Mouse (Mus musculus) mature B cell (primary cell): ENCODE measurements around the gene Rsl1.
"Not testable (repeated sequence)": the region's sequence is repeated elsewhere in the genome, so short reads cannot be mapped to it uniquely, and the experiment has no call there.

Experiments used
- in situ Hi-C: fragments of 300-500 bp; cut with MboI; formaldehyde crosslinking; loops from 2 replicates; pipeline ENCODE4 v1.14.3; 2019

Rsl1 gene

DNA sequence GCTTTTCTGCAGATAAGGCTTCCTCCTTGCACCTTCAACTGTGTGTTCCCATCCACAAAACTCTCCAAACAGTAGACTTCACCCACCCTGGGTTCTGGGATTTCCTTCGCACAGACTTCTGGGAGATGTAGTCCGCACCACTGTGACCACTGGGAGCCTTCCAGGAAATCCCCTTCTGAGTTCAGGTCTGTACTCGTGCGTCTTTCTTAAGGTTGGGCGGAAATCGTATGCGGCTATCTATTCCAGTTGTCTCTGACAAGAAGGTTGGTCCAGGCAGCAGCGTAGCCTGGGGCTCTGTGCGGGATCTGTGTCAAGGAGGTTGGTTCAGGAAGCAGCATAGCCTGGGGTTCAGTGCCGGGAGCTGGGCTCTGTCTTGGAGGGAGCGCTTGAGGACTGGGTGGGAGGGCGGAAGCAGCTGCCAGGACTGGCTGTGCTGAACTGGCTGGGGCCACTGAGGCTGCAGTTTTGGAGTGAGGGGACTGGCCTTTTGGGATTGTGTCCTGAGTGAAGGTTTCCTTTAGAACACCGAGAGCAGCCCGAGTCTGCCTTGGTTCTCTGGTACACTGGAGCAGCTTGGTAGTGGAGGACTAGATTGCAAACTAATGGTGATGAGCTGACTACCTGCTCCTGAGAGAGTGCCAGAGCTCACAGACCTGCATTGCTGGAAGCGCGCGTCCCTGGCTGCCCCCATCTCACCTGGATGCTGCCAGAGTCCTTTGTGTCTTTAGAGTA lies at the start of gene Rsl1:
TSS of gene Rsl1 (plus strand) at position 192 of the 732 bp plus-strand sequence.
- in situ Hi-C loops, result not testable (repeated sequence)

DNA sequence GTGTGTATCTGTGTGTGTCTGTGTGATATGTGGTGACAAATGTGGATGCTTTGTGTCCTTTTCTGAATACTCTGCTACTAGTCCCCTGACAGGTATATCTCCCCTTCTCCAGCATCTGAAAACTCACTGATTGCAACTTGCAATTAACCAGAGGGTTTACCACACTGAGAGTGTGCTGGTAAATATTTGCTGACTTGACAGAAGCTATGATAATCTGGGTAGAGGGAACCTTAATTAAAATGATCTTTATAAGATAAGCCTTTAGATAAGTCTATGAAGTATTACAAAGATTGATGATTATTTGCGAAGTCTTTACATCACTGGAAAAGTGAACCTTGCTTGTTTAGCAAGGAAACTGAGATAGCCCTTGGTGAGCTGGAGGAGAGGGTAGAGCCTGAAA lies 48.5 kb upstream of the Rsl1 start:
- in situ Hi-C loops, result no loop called here

- in situ Hi-C loops, result not testable (repeated sequence)
Observed at GRCm38 (mm10) chr13:67127507-67127906, 45.5 kb upstream of the Rsl1 start.

DNA sequence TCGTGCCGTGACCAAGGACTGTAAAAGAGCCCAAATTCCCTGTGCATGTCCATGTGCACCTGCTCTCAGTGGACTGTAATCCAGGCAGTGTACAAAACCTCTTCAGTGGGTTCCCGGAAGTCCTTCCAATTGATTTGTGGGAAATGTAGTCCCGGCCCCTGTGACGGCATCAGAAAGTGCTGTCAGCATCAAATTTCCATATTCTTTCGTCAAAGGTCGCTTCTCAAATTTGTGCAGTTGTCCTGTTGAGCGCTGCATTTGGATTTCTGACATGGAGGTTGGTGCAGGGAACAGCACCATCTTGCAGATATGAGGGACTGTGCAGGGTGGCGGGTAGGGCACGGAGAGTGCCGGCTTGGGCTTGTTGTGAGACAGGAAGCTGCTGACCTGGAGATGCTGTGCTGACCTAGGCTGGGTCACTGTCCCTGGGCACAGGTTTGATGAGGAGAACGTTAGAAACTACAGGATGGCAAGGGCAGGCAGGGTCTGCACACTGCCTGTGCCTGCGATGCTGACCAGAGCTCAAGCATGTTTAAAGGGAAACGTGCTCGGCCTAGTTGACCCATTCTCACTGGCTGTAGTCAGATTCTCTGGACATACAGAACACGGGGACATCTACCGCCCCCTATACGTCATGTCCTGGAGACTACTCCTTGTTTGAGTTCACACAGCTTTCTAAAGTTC lies 44.8 kb upstream of the Rsl1 start:
- in situ Hi-C loops, result no loop called here

- in situ Hi-C loops, result not testable (repeated sequence)
Observed at GRCm38 (mm10) chr13:67166122-67166521, 6.9 kb upstream of the Rsl1 start.

GRCm38 (mm10) chr13:67173723-67174055 lies 707 bp downstream of the Rsl1 start:
- in situ Hi-C loops, result no loop called here

DNA sequence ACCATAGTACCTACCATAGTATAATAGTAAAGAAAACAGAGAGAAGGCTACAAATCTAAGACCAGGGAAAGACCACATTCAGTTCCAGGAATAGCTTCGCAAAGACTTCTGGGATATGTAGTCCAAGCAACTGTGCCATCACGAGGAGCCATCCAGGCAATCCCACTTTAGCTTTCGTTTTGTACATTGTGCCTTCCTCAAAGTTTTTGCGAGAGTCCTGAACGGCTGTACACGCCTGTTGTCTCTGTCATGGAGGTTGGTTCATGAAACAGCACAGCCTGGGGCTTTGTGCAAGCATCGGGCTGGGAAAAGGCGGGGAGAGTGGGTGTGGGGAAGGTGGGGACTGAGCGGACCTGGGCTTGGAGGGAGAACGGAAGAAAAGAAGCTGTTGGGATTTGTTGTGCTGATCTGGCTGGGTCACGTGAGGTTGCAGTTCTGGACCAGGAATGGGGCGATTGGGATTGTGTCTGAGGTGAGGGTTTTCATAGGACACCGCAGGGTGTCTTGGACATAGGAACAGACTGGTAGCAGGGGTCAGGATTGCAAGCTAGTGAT lies 21.4 kb downstream of the Rsl1 start, which contains the start of gene Zfp455:
TSS of gene Zfp455 (plus strand) at position 167 of the 555 bp plus-strand sequence.
- in situ Hi-C loops, result no loop called here

GRCm38 (mm10) chr13:67201656-67202055 lies 28.7 kb downstream of the Rsl1 start:
- in situ Hi-C loops, result no loop called here

DNA sequence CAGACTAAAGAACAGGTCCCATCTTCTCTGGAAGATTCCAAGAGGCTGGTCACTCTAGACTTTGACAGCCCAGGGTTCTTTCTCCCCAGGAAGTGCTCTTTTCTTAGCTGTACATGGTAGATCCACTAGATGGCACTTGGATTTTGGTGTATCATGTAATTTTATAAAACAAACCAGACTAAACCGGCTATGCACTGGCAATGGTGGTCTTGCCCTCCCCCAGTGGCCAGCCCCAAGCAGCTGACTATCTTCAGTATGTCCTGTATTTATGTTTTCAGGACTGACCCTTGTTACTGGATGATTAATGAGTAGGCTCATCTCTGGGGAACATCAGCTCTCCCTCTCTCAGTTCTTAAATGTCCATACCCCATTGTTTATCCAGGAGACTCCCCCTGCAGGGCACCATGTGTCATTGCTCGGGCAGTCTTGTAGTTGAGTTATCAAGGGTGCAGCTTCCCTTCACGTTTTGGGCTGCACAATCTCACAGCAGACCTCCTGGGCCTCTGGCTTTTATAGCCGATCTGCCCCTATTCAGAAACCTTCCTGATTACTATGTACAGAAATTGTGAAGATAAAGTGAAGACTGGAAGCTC lies 41.1 kb downstream of the Rsl1 start:
- in situ Hi-C loops, result no loop called here
